Mouse (Mus musculus): ENCODE results near the gene C1ql4.

DNA sequence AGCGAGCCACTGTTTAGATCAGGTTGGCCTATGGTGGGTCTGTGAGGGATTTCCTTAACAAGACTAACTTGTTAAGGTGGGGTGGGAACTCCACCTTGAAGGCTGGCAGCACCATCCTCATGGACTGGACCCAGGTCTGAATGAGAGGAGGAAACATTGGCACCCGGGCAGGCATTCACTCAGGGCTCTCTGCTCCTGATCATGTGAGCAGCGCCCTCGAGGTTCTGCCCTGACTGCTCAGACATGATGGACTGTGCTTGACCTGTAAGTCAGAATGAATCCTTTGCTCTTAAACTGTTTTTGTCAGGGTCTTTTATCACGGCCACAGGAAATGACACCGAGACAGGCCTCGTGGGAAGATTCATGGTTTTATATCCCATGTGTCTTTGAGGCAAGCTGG is 17.6 kb upstream of the C1ql4 start:
- TF ChIP-seq CTCF (IDR thresholded peaks at IDR 0.05; ENCODE audit: control insufficient read depth, insufficient read depth, insufficient read length) (no peak), USF1 (IDR thresholded peaks at IDR 0.05; ENCODE audit: low read depth) (no peak), MAX (IDR thresholded peaks at IDR 0.05) (no peak)

Measured in C2C12 (cell line).